Mouse (Mus musculus): ENCODE data around the gene Chfr. TPM values are rescaled to one million over a fixed set of nuclear protein-coding genes. Genes with fewer than 3 reads are reported as not detected.

Chfr gene
- total and polyA plus RNA-seq, 3 experiments: 11.3 to 16.2 (median 14.5) TPM

- WGBS: 85% methylated on average over 10 of the region's 10 CpGs
- Histone ChIP-seq H3K36me3 (ENCODE audit: control insufficient read depth, insufficient read depth, low read length) (no peaks in the 10 kb centered on the region; the same call in 1 of the 2 replicates), H3K4me1 (ENCODE audit: control insufficient read depth, insufficient read depth, low read length) (no peaks in the 10 kb centered on the region), H3K27me3 (ENCODE audit: control insufficient read depth, insufficient read depth, low read length) (no peaks in the 10 kb centered on the region), H3K27ac (no peak overlapping the region), H3K9ac (ENCODE audit: low read depth, low read length) (no peak overlapping the region), H3K79me2 (replicated peaks; ENCODE audit: control insufficient read depth, insufficient read depth, low read length) (no peaks in the 10 kb centered on the region), H3K4me3 (no peak overlapping the region)
- intact Hi-C loops (cut with DNase I): no loop called here
- TF ChIP-seq EP300 (IDR thresholded peaks at IDR 0.05; ENCODE audit: insufficient read depth, low read depth, low read length) (no peak), CTCF (IDR thresholded peaks at IDR 0.05) (peak; percentile 40), POLR2A (IDR thresholded peaks at IDR 0.05; ENCODE audit: insufficient read depth, low read depth, low read length) (no peak)
- DNase-seq: no peak
Measured at GRCm38 (mm10) chr5:110203164-110203895, 67.7 kb downstream of the Chfr start.

- WGBS: 74% methylated on average over 6 of the region's 6 CpGs
- intact Hi-C loops (cut with DNase I): no loop called here
Measured at GRCm38 (mm10) chr5:110204777-110205176, 69.1 kb downstream of the Chfr start.

DNA sequence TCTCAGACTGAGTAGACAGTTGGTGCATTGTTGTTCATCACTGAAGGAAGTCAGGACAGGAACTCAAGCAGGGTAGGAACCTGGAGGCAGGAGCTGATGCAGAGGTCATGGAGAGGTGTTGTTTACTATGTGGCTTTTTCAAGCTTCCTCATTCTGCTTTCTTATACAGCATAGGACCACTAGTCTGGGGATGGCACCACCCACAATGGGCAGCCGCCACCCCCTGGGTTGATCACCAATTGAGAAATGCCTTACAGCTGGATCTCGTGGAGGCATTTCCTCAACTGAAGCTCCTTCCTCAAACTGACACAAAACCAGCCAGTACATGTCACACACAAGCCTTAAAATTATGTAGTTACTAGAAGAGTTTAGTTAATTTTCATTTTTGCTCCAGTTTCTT lies 75.7 kb downstream of the Chfr start:
- no peaks in the 10 kb centered on the region for H3K4me1 ChIP-seq (ENCODE audit: control insufficient read depth, insufficient read depth, low read length)
- no peaks in the 10 kb centered on the region for H3K79me2 ChIP-seq (replicated peaks; ENCODE audit: control insufficient read depth, insufficient read depth, low read length)
- H3K9ac ChIP-seq (ENCODE audit: low read depth, low read length): no peak overlapping the region
- intact Hi-C loops (cut with DNase I): no loop called here
- peaks cover 7% of the 10 kb centered on the region for H3K36me3 ChIP-seq (ENCODE audit: control insufficient read depth, insufficient read depth, low read length)
- no peak for TF ChIP-seq CTCF (IDR thresholded peaks at IDR 0.05)
- TF ChIP-seq EP300 (IDR thresholded peaks at IDR 0.05; ENCODE audit: insufficient read depth, low read depth, low read length): no peak
- TF ChIP-seq POLR2A (IDR thresholded peaks at IDR 0.05; ENCODE audit: insufficient read depth, low read depth, low read length): no peak
- DNase-seq: no peak
- no peak overlapping the region for H3K4me3 ChIP-seq
- WGBS: 89% methylated on average over 2 of the region's 2 CpGs
- H3K27ac ChIP-seq: no peak overlapping the region
- no peaks in the 10 kb centered on the region for H3K27me3 ChIP-seq (ENCODE audit: control insufficient read depth, insufficient read depth, low read length)

More at GRCm38 (mm10) chr5:110204777-110205176, 69.1 kb downstream of the Chfr start:
- Histone ChIP-seq H3K4me3 (no peak overlapping the region), H3K9ac (ENCODE audit: low read depth, low read length) (no peak overlapping the region), H3K4me1 (ENCODE audit: control insufficient read depth, insufficient read depth, low read length) (no peaks in the 10 kb centered on the region), H3K79me2 (replicated peaks; ENCODE audit: control insufficient read depth, insufficient read depth, low read length) (no peaks in the 10 kb centered on the region), H3K27me3 (ENCODE audit: control insufficient read depth, insufficient read depth, low read length) (no peaks in the 10 kb centered on the region), H3K27ac (no peak overlapping the region), H3K36me3 (ENCODE audit: control insufficient read depth, insufficient read depth, low read length) (no peaks in the 10 kb centered on the region; the same call in 1 of the 2 replicates)
- DNase-seq: no peak
- TF ChIP-seq POLR2A (IDR thresholded peaks at IDR 0.05; ENCODE audit: insufficient read depth, low read depth, low read length): no peak
- peak; percentile 51 for TF ChIP-seq CTCF (IDR thresholded peaks at IDR 0.05)
- TF ChIP-seq EP300 (IDR thresholded peaks at IDR 0.05; ENCODE audit: insufficient read depth, low read depth, low read length): no peak

DNA sequence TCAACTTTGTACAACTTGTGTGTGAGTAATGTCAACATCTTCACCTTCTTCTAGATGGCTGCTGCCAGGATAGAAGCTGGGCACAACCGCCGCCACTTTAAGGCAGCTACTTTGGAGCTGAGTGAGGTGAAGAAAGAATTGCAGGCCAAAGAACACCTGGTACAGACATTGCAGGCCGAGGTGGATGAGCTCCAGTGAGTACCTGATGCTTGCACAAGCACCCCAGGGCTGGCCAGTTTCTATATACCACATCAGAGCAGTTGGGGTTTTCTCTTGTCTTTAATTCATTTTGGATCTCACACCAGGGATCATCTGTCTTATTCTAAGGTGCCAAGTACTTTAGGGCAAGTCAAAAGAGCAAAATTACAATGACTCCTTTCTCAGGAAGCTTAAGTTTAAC lies 81.1 kb downstream of the Chfr start:
- H3K4me3 ChIP-seq: no peak overlapping the region
- 96% methylated on average over 3 of the region's 3 CpGs for WGBS
- no peaks in the 10 kb centered on the region for H3K79me2 ChIP-seq (replicated peaks; ENCODE audit: control insufficient read depth, insufficient read depth, low read length)
- TF ChIP-seq CTCF (IDR thresholded peaks at IDR 0.05) (no peak), POLR2A (IDR thresholded peaks at IDR 0.05; ENCODE audit: insufficient read depth, low read depth, low read length) (no peak), EP300 (IDR thresholded peaks at IDR 0.05; ENCODE audit: insufficient read depth, low read depth, low read length) (no peak)
- no peaks in the 10 kb centered on the region for H3K4me1 ChIP-seq (ENCODE audit: control insufficient read depth, insufficient read depth, low read length)
- intact Hi-C loops (cut with DNase I): no loop called here
- DNase-seq: no peak
- H3K27ac ChIP-seq: no peak overlapping the region
- peaks cover 3% of the 10 kb centered on the region for H3K36me3 ChIP-seq (ENCODE audit: control insufficient read depth, insufficient read depth, low read length)
- no peaks in the 10 kb centered on the region for H3K27me3 ChIP-seq (ENCODE audit: control insufficient read depth, insufficient read depth, low read length)
- no peak overlapping the region for H3K9ac ChIP-seq (ENCODE audit: low read depth, low read length)

GRCm38 (mm10) chr5:110220331-110220730 lies 84.7 kb downstream of the Chfr start:
- no peak for DNase-seq
- Histone ChIP-seq H3K27ac (no peak overlapping the region), H3K4me3 (no peak overlapping the region), H3K27me3 (ENCODE audit: control insufficient read depth, insufficient read depth, low read length) (no peaks in the 10 kb centered on the region), H3K79me2 (replicated peaks; ENCODE audit: control insufficient read depth, insufficient read depth, low read length) (no peaks in the 10 kb centered on the region), H3K36me3 (ENCODE audit: control insufficient read depth, insufficient read depth, low read length) (no peaks in the 10 kb centered on the region; the same call in 1 of the 2 replicates), H3K9ac (ENCODE audit: low read depth, low read length) (no peak overlapping the region), H3K4me1 (ENCODE audit: control insufficient read depth, insufficient read depth, low read length) (no peaks in the 10 kb centered on the region)
- intact Hi-C loops (cut with DNase I): no loop called here
- WGBS: 96% methylated on average over 4 of the region's 4 CpGs
- TF ChIP-seq EP300 (IDR thresholded peaks at IDR 0.05; ENCODE audit: insufficient read depth, low read depth, low read length) (no peak), CTCF (IDR thresholded peaks at IDR 0.05) (no peak), POLR2A (IDR thresholded peaks at IDR 0.05; ENCODE audit: insufficient read depth, low read depth, low read length) (no peak)

Other genes starting within 250 kb of the Chfr start
- 1 to 10 TPM; 2.9 to 3.1 TPM for gene Gm15446, start 212.4 kb upstream of the Chfr start, total RNA-seq (2021)
- 1.2 and 2.0 TPM in 2 replicates for gene Gm15446, start 212.4 kb upstream of the Chfr start, polyA plus RNA-seq (2012; rRNA removed)
- gene Zfp932, start 139.3 kb upstream of the Chfr start, total RNA-seq (2021): 1 to 10 TPM; 6.6 to 7.6 TPM
- gene Zfp932, start 139.3 kb upstream of the Chfr start, polyA plus RNA-seq (2012; rRNA removed): 2.5 and 7.7 TPM in 2 replicates
- 1 to 10 TPM in 1 of 2 experiments, under 1 TPM in 1; 0.98 to 3.1 TPM for gene Gm17655, start 63.3 kb upstream of the Chfr start, total RNA-seq (2021)
- gene Gm17655, start 63.3 kb upstream of the Chfr start, polyA plus RNA-seq (2012; rRNA removed): 0.12 and 0.53 TPM in 2 replicates
- gene Gm35315, start 41.4 kb upstream of the Chfr start, total RNA-seq (2021): not detected
- gene Gm35315, start 41.4 kb upstream of the Chfr start, polyA plus RNA-seq (2012; rRNA removed): 0.06 TPM in 1 of 2 replicates, not detected in the other
- not detected for gene Plcxd1, start 35.9 kb upstream of the Chfr start, total RNA-seq (2021)
- 0.06 and 0.64 TPM in 2 replicates for gene Plcxd1, start 35.9 kb upstream of the Chfr start, polyA plus RNA-seq (2012; rRNA removed)
- gene Gtpbp6, start 27.6 kb upstream of the Chfr start, total RNA-seq (2021): 10 to 100 TPM; 26.0 to 27.3 TPM
- 33.5 and 36.6 TPM in 2 replicates for gene Gtpbp6, start 27.6 kb upstream of the Chfr start, polyA plus RNA-seq (2012; rRNA removed)
- 1 to 10 TPM; 2.2 to 3.3 TPM for gene Zfp605, start 25.8 kb upstream of the Chfr start, total RNA-seq (2021)
- 0.68 and 1.2 TPM in 2 replicates for gene Zfp605, start 25.8 kb upstream of the Chfr start, polyA plus RNA-seq (2012; rRNA removed)
- gene Golga3, start 40.9 kb downstream of the Chfr start, total RNA-seq (2021): 10 to 100 TPM; 47.2 to 53.6 TPM
- gene Golga3, start 40.9 kb downstream of the Chfr start, polyA plus RNA-seq (2012; rRNA removed): 9.8 and 18.8 TPM in 2 replicates
- gene Ankle2, start 95.2 kb downstream of the Chfr start, total RNA-seq (2021): 10 to 100 TPM; 27.5 to 32.7 TPM
- gene Ankle2, start 95.2 kb downstream of the Chfr start, polyA plus RNA-seq (2012; rRNA removed): 6.7 and 10.0 TPM in 2 replicates
- gene Pgam5, start 134.1 kb downstream of the Chfr start, total RNA-seq (2021): 10 to 100 TPM; 31.3 to 33.6 TPM
- gene Pgam5, start 134.1 kb downstream of the Chfr start, polyA plus RNA-seq (2012; rRNA removed): 20.9 and 29.3 TPM in 2 replicates
- 100 to 1,000 TPM; 107 to 137 TPM for gene Pxmp2, start 150.3 kb downstream of the Chfr start, total RNA-seq (2021)
- 85.0 and 101 TPM in 2 replicates for gene Pxmp2, start 150.3 kb downstream of the Chfr start, polyA plus RNA-seq (2012; rRNA removed)
- 1 to 10 TPM; 1.7 to 2.8 TPM for gene Pole, start 150.5 kb downstream of the Chfr start, total RNA-seq (2021)
- gene Pole, start 150.5 kb downstream of the Chfr start, polyA plus RNA-seq (2012; rRNA removed): 1.2 and 1.3 TPM in 2 replicates
- gene P2rx2, start 207.4 kb downstream of the Chfr start, total RNA-seq (2021): not detected
- gene P2rx2, start 207.4 kb downstream of the Chfr start, polyA plus RNA-seq (2012; rRNA removed): 0.12 TPM in 1 of 2 replicates, not detected in the other
- not detected for gene Lrcol1, start 208.9 kb downstream of the Chfr start, total RNA-seq (2021)
- not detected in 2 replicates for gene Lrcol1, start 208.9 kb downstream of the Chfr start, polyA plus RNA-seq (2012; rRNA removed)

All from heart, adult 2 months (tissue).